Mouse (Mus musculus): ENCODE measurements around the gene Papolb.

DNA sequence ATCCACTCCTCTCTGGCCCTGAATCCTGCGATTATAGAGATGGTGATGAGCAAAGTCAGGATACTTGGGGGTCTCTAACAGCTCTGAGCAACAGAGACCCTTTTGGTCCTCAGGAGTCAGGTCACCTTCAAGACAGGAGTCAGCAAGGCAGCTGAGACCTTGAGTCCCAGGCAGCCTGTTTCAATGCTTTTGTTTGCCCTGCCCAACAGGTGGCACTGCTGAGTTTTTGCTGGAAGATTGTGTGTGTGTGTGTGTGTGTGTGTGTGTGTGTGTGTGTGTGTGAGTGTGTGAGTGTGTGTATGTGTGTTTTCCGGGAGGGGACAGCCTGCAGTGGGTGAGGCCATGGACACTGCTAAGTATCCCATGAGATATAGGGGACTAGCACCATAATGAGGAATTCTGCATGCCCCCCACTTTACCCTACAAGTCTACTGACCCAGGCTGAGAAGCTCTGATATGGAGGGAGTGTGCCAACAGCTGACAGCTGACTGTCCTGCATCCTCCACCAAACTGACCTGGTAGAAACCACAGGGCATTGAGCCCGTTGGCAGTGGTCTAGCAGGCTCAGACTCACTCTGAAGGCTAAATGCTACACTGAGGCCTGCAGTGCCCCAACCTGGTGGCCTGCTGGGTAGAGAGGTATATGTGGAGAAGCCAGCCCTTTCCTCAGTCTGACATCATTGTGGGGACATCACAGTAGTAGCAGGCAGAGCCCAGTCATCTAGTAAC is 24.0 kb downstream of the Papolb start:
- TF ChIP-seq CTCF (IDR thresholded peaks at IDR 0.05) (peak; percentile 80), EP300 (IDR thresholded peaks at IDR 0.05) (no peak)
